Mouse (Mus musculus) MEL (cell line): Measurements from ENCODE around the gene Adcy3.

Experiments used
- CTCF ChIP-seq, 3 experiments: IDR thresholded peaks in 2 of 3; conservative IDR thresholded peaks in 1 of 3; 2 replicates each; pipeline ENCODE4 v1.5.1; 2011 to 2012; ENCODE audit warnings: low read length in 3 of 3, low read depth in 2 of 3, mild to moderate bottlenecking in 2 of 3, improper control_type of control experiment in 1 of 3, inconsistent platforms in 1 of 3, mixed read lengths in 1 of 3, moderate library complexity in 1 of 3; ENCODE audit not compliant: control insufficient read depth in 1 of 3, insufficient read depth in 1 of 3, poor library complexity in 1 of 3, severe bottlenecking in 1 of 3
- GATA1 ChIP-seq: IDR thresholded peaks from 2 replicates; pipeline ENCODE4 v1.6.1; 2011; ENCODE audit warnings: low read depth, low read length, improper control_type of control experiment
- MAZ ChIP-seq: IDR thresholded peaks from 2 replicates; pipeline ENCODE4 v1.6.1; 2012; ENCODE audit warnings: low read depth, mild to moderate bottlenecking, inconsistent platforms, low read length, improper control_type of control experiment
- POLR2A ChIP-seq, 2 experiments: IDR thresholded peaks; 2 replicates each; pipeline ENCODE4 v1.6.1; 2011 to 2012; ENCODE audit warnings: low read length in 2 of 2, mild to moderate bottlenecking in 2 of 2, control low read depth in 1 of 2, improper control_type of control experiment in 1 of 2, low read depth in 1 of 2, moderate library complexity in 1 of 2; ENCODE audit not compliant: control insufficient read depth in 1 of 2, insufficient read depth in 1 of 2, poor library complexity in 1 of 2
- TAL1 ChIP-seq: IDR thresholded peaks from 2 replicates; pipeline ENCODE4 v1.6.1; 2012; ENCODE audit warnings: mild to moderate bottlenecking, inconsistent platforms, low read length, moderate library complexity, mixed read lengths
- USF1 ChIP-seq: IDR thresholded peaks from 2 replicates; pipeline ENCODE4 v1.6.1; 2014; ENCODE audit warnings: low read depth, mild to moderate bottlenecking, inconsistent platforms, low read length, improper control_type of control experiment, moderate library complexity

DNA sequence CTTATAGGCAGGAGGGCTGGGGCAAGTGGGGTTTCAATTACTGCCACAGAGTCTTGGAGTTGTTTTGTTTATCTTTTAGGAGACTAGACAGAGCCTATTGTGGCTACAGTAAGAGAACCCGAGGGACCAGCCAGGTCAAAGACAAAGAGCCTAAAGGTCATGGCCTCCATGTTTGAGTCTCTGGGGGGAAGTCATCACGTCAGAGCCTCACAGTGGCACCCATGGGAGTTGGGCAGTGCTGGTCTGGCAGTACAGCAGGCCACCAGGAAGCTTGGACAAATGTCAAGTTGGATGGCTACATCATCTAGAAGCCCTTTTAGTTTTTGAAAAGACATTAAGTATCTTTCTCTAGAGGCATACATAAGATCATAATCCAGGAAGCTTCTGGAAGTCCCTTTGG is 30.0 kb downstream of the Adcy3 start:
- TF ChIP-seq POLR2A (IDR thresholded peaks at IDR 0.05; ENCODE audit: control insufficient read depth in 1 of 2, insufficient read depth in 1 of 2, low read depth in 1 of 2, low read length in 2 of 2, poor library complexity in 1 of 2) (no peak), GATA1 (no peak), CTCF (IDR thresholded peaks at IDR 0.05 in 2 of 3, conservative IDR thresholded peaks at IDR 0.05 in 1 of 3; ENCODE audit: control insufficient read depth in 1 of 3, insufficient read depth in 1 of 3, low read depth in 2 of 3, low read length in 3 of 3, poor library complexity in 1 of 3, severe bottlenecking in 1 of 3) (no peak), MAZ (no peak), USF1 (no peak), TAL1 (no peak)
